Mouse (Mus musculus) neural tube, embryonic 12.5 days (tissue): ENCODE results near the gene Rapgef4. TPM values are rescaled to one million over a fixed set of nuclear protein-coding genes. Genes with fewer than 3 reads are reported as not detected.

Source experiments
- ATAC-seq: fragments of 200-750 bp; cut with Nextera tagmentation; 2 replicates; pipeline ENCODE4 v1.8.0; 2017; ENCODE audit warnings: low read depth, mild to moderate bottlenecking, moderate TSS enrichment, moderate library complexity; ENCODE audit not compliant: low FRiP score
- H3K27ac ChIP-seq: fragments of 300-500 bp; sonication (generic); 2 replicates; pipeline ENCODE4 v1.5.1; 2016
- H3K27me3 ChIP-seq: fragments of 300-500 bp; sonication (generic); replicated peaks from 2 replicates; pipeline ENCODE4 v1.6.1; 2016; ENCODE audit warnings: mild to moderate bottlenecking
- H3K36me3 ChIP-seq: fragments of 300-500 bp; sonication (generic); 2 replicates; pipeline ENCODE4 v1.6.1; 2016; ENCODE audit warnings: mild to moderate bottlenecking
- H3K4me1 ChIP-seq: fragments of 300-500 bp; sonication (generic); 2 replicates; pipeline ENCODE4 v1.6.1; 2016
- H3K4me2 ChIP-seq: fragments of 300-500 bp; sonication (generic); replicated peaks from 2 replicates; pipeline ENCODE4 v1.6.1; 2016; ENCODE audit warnings: mild to moderate bottlenecking
- H3K4me3 ChIP-seq: fragments of 300-500 bp; sonication (generic); 2 replicates; pipeline ENCODE4 v1.5.1; 2016
- H3K9ac ChIP-seq: fragments of 300-500 bp; sonication (generic); 2 replicates; pipeline ENCODE4 v1.6.1; 2016; ENCODE audit warnings: mild to moderate bottlenecking
- H3K9me3 ChIP-seq: fragments of 300-500 bp; sonication (generic); 2 replicates; pipeline ENCODE4 v1.6.1; 2016; ENCODE audit warnings: mild to moderate bottlenecking
- WGBS: fragments of 180-500 bp; shearing (Covaris S2); methylation state at CpG from one replicate; pipeline ENCODE4 v1.1.7; 2016; 5-methylcytosine and 5-hydroxymethylcytosine counted together
- polyA plus RNA-seq: library from polyadenylated mRNA; unstranded; fragments of >200 nt; fragmentation: Nextera tagmentation; extraction: Ambion mirVana; gene quantifications from 2 replicates; pipeline ENCODE4 v1.2.1, GENCODE M21; 2016

The Rapgef4 gene
- polyA plus RNA-seq, 1 experiment from 2014 or later, result 24.0 TPM

DNA sequence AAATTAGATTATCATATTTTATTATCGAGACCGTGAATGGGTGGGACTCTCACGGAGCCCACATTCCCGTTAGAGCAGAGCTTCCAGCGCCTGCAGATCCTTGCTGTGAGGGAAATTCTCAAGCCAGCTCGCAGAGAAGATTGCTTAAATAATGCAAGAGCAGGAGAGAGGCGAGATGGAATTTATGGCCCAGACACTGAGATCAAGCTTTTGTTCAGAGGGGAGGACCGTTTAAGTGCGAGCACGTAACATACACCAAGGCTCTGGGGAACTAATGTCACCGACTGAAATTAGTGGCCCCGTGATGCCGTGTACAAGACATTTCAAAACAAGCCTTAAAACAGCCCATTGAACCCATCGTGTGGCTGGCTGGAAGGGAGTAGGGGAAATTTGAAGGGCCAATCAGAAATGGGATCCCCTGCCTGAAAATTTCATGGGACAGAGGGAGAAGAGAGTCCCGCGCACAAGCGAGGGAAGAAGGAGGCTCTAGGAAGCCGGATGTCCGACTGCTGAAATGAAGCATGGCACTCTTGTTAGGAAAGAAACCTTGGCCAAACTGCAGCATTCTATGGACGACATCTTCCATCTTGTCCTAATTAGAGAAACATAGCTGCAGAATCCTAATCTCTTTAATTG is 112.5 kb downstream of the Rapgef4 start:
- Histone ChIP-seq H3K36me3 (no peaks in the 10 kb centered on the region), H3K9ac (peak overlapping the region; percentile 17; the same call in 1 of the 2 replicates), H3K27me3 (no peaks in the 10 kb centered on the region), H3K4me2 (peak overlapping the region; percentile 55), H3K9me3 (no peaks in the 10 kb centered on the region), H3K27ac (peak overlapping the region; percentile 42; the same call in 1 of the 2 replicates), H3K4me1 (peaks cover 32% of the 10 kb centered on the region), H3K4me3 (peak overlapping the region; percentile 5; the same call in 1 of the 2 replicates)
- ATAC-seq, result peak; percentile 79
- WGBS, result 20% methylated on average over 20 of the region's 20 CpGs

DNA sequence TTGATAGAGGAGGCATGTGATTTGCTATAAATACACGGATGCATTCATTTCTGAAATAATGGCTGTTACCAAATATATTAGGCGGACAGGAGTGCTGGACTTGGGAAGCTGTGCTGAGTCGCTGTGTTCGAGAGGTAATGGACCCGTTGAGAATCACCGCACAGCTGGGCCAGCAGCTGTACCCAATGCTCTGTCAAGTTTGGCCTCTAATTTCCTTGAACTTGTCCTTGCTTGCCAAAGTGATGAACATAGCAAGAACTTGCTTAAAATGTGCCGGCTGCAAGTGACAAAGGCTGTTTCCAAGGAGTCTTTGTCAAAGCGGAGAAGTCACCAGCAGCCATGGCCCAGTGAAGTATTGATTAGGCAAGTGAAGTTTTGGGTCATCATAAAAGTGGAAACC is 113.0 kb downstream of the Rapgef4 start:
- ATAC-seq, result no peak
- H3K4me2 ChIP-seq, result peak overlapping the region; percentile 55
- WGBS, result 70% methylated on average over 8 of the region's 8 CpGs
- H3K27me3 ChIP-seq, result no peaks in the 10 kb centered on the region
- H3K4me3 ChIP-seq, result no peak overlapping the region
- peak overlapping the region; percentile 42; the same call in 1 of the 2 replicates for H3K27ac ChIP-seq
- peaks cover 32% of the 10 kb centered on the region for H3K4me1 ChIP-seq
- no peaks in the 10 kb centered on the region for H3K36me3 ChIP-seq
- H3K9me3 ChIP-seq, result no peaks in the 10 kb centered on the region
- 0 out of 2 replicates have a peak overlapping the region, but pooled peaks have one; percentile 17 for H3K9ac ChIP-seq

DNA sequence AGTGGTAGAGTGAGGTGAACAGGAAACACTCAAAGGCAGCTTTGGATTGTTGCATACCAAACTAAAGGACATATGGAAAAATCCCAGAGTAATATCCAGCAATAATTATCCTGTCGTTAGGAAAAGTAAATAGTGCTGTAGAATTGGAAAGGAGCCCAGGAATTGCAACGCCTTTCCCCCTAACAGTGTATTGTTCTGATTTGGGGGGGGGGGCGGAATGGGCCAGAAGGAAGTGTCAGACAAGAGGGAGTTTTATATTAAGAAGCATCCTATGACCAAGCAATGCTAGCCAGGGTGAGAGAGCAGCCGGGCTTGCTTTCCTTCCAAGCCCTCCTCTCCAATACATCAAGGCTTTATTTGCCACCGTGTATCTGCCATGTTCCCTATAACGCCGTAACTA is 113.4 kb downstream of the Rapgef4 start:
- Histone ChIP-seq H3K4me2 (peak overlapping the region; percentile 55), H3K27ac (no peak overlapping the region), H3K9ac (no peak overlapping the region), H3K36me3 (no peaks in the 10 kb centered on the region), H3K4me1 (peaks cover 32% of the 10 kb centered on the region), H3K27me3 (no peaks in the 10 kb centered on the region), H3K4me3 (no peak overlapping the region), H3K9me3 (no peaks in the 10 kb centered on the region)
- WGBS, result 76% methylated on average over 7 of the region's 7 CpGs
- ATAC-seq, result no peak

DNA sequence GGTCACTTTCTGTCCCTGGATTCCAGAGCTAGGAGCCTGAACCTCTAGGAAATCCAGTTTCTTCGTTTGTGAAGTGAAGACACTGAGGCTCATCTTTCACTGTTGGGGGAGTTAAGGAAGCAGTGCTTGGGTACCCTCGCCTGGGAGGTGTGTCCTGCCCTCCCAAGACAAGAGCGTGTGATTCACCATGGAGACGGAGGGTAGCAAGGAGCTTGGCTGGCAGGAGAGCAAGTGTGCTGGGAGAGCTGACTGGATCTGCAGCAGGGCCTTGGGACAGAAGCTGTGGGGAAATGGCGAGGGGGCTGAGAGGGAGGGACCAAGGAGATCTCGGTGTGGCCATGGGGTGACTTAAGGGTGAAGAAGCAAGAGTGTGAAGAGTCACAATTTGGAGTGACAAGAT is 114.0 kb downstream of the Rapgef4 start:
- H3K4me2 ChIP-seq, result peak overlapping the region; percentile 55; the same call in 1 of the 2 replicates
- H3K36me3 ChIP-seq, result no peaks in the 10 kb centered on the region
- 58% methylated on average over 6 of the region's 6 CpGs for WGBS
- H3K9me3 ChIP-seq, result no peaks in the 10 kb centered on the region
- ATAC-seq, result no peak
- peaks cover 32% of the 10 kb centered on the region for H3K4me1 ChIP-seq
- no peak overlapping the region for H3K4me3 ChIP-seq
- H3K27ac ChIP-seq, result no peak overlapping the region
- no peak overlapping the region for H3K9ac ChIP-seq
- H3K27me3 ChIP-seq, result no peaks in the 10 kb centered on the region

DNA sequence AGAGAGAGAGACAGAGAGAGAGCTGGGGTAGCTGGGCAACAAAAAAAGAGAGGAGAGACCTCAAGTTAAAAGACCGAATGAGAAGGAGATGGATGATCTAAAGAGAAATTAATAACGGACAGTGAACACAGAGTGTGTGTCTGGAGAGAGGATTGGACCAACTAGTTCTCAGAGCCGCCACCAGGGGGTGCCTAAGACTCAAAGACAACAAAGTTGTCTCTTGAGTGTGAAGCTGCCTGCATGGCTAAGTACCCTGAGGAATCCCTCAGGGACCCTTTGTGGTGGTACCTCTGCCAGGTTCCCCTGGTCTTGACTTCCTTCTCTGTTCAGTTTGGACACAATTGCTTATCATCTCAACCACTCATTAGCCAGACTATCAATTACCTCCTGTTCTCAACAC is 115.3 kb downstream of the Rapgef4 start:
- Histone ChIP-seq H3K9ac (no peak overlapping the region), H3K27me3 (no peaks in the 10 kb centered on the region), H3K27ac (no peak overlapping the region), H3K36me3 (no peaks in the 10 kb centered on the region), H3K4me3 (no peak overlapping the region), H3K9me3 (no peaks in the 10 kb centered on the region), H3K4me1 (peaks cover 32% of the 10 kb centered on the region), H3K4me2 (no peak overlapping the region)
- no peak for ATAC-seq
- WGBS, result 25% methylated on average over 3 of the region's 3 CpGs

DNA sequence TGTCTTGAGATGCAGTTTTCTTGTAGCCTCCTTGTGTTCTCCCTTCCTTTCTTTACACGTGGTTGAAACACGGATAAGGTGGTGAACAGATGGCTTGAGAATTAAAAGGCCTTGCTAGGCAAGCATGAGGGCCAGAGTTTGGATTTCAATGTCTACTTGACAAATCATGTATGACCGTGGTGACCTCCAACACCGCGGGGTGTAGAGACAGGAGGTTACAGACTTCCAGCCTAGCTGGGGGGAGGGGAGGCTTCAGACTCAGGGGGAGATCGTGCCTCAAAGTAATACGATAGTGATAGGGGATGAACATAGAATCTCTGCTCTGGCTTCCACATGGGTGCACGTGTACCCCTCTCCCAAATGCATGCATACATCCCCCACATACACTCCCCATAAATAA is 117.3 kb downstream of the Rapgef4 start:
- Histone ChIP-seq H3K9me3 (no peaks in the 10 kb centered on the region), H3K4me1 (peaks cover 18% of the 10 kb centered on the region), H3K4me2 (no peak overlapping the region), H3K9ac (no peak overlapping the region), H3K27me3 (no peaks in the 10 kb centered on the region), H3K4me3 (no peak overlapping the region), H3K27ac (no peak overlapping the region), H3K36me3 (no peaks in the 10 kb centered on the region)
- ATAC-seq, result no peak
- WGBS, result 86% methylated on average over 8 of the region's 8 CpGs

DNA sequence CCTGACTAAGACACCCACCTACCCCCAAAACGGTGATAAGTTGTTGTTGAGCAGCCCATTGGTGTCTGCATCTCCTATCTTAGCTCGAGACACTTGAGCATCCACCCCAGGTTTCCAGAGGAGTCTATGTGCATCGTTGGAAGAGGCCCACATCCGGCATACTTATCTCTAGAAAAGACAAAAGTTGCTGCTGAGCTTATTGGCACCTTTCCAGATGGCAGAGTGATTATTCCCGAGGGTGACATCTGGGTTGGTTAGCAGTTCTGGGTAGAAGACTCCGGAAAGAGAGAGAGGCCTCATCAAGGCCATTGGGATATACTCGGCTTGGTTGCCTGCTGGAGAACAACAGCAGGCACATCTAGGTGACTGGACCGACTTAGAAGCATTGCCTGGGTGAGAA is 123.6 kb downstream of the Rapgef4 start:
- H3K9me3 ChIP-seq, result no peaks in the 10 kb centered on the region
- no peak overlapping the region for H3K9ac ChIP-seq
- 82% methylated on average over 8 of the region's 8 CpGs for WGBS
- H3K4me1 ChIP-seq, result peaks cover 8% of the 10 kb centered on the region; the same call in 1 of the 2 replicates
- H3K4me2 ChIP-seq, result no peak overlapping the region
- ATAC-seq, result no peak
- H3K36me3 ChIP-seq, result no peaks in the 10 kb centered on the region
- no peak overlapping the region for H3K27ac ChIP-seq
- no peak overlapping the region for H3K4me3 ChIP-seq
- H3K27me3 ChIP-seq, result no peaks in the 10 kb centered on the region

DNA sequence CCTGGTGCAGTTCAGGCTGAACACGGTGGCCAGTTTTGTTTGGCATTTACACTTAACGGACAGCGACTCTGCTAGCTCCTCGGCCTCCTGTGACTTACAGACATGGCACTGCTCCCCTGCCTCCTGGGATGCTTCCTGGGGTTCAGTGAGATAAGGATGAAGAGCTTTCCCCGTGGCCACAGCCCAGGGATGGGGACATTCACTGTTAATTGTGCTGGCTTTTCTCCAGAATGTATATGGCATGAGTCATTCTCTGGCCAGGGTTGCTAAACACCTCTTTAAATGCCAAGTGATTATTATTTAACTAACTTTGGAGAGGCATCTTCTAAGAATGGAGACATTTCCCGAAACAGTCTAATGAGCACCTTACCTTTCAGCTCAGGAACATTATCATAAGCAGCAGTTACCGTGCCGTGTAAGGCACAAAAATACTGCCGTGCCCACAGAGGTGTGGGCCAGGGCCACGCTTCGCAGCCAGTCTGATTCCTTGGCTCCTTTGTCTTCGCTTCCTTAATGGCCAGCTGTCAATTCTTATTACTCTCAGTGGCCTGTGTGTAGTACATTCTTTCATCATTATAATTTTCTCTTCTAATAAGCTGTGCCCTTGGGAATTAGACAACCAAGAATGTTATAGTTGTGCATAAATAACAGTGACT is 126.6 kb downstream of the Rapgef4 start:
- Histone ChIP-seq H3K4me2 (no peak overlapping the region), H3K36me3 (no peaks in the 10 kb centered on the region), H3K4me1 (peaks cover 8% of the 10 kb centered on the region; the same call in 1 of the 2 replicates), H3K9me3 (no peaks in the 10 kb centered on the region), H3K9ac (no peak overlapping the region), H3K4me3 (no peak overlapping the region), H3K27ac (no peak overlapping the region), H3K27me3 (no peaks in the 10 kb centered on the region)
- ATAC-seq, result no peak
- whole genome bisulfite sequencing, result 61% methylated on average over 12 of the region's 12 CpGs

DNA sequence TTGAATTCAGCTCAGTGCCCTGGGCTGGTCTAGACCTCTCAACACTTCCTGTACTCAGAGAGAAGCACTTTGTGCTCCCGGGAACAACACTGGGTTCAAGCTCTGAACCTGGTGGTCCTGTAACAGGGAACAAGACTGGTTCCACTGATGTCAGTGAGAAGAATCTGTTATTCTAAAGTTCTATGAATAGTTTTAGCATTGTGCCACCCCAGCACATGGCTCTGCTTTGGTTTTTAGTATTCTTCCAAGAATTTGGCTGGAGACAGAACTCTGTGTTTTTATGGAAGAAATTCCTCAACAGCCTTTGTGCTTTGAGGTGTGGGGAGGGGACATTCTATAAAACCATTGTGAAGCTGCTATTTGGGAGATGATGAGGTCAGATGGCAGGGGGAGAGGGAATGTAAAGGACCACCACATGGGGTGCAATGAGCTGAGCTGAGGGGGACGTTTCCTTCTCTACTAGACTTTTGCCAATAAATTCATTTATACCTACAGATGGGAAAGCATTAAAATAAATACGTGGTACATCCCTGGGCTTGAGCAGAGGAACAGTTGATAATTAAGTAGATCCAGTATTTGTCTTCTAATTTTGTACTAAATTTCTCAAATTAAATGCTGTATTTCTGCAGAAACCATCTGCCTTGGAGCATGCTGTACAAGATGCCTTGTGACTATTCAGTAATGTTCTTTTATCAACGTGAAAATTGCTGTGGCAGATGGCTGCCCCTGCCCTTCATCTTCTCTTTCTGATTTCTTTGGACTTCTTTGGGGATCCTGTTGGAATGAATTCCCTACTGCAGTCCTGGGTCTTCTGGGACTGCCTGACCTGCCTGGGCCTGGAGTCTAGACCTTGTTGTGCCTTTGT is 127.6 kb downstream of the Rapgef4 start:
- no peak overlapping the region for H3K27ac ChIP-seq
- H3K36me3 ChIP-seq, result no peaks in the 10 kb centered on the region
- 38% methylated on average over 4 of the region's 4 CpGs for WGBS
- no peaks in the 10 kb centered on the region for H3K9me3 ChIP-seq
- ATAC-seq, result no peak
- H3K4me2 ChIP-seq, result no peak overlapping the region
- no peak overlapping the region for H3K4me3 ChIP-seq
- peaks cover 8% of the 10 kb centered on the region; the same call in 1 of the 2 replicates for H3K4me1 ChIP-seq
- H3K9ac ChIP-seq, result no peak overlapping the region
- H3K27me3 ChIP-seq, result no peaks in the 10 kb centered on the region

DNA sequence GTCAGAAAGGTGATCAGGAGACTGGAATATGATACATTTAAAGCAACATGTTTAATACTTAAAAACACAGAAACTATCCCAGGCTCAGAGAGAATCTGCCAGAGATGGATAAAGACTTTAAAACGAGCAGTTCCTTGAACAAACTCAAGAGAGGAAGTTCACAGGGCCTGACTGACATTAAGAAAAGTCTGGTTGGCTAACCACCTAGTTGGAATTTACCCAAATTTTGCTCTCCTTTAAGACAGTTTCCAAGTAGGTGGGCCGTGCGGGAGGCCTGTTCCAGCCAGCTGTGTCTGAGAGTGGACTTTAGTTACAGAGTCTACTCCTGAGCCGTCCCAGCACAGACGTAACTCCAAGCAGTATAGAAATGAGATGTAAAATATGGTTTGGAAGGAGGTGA is 129.4 kb downstream of the Rapgef4 start:
- peaks cover 11% of the 10 kb centered on the region for H3K4me1 ChIP-seq
- H3K9ac ChIP-seq, result no peak overlapping the region
- no peak overlapping the region for H3K27ac ChIP-seq
- H3K4me2 ChIP-seq, result no peak overlapping the region
- ATAC-seq, result no peak
- no peaks in the 10 kb centered on the region for H3K9me3 ChIP-seq
- no peaks in the 10 kb centered on the region for H3K27me3 ChIP-seq
- H3K36me3 ChIP-seq, result no peaks in the 10 kb centered on the region
- no peak overlapping the region for H3K4me3 ChIP-seq
- 92% methylated on average over 5 of the region's 5 CpGs for WGBS

DNA sequence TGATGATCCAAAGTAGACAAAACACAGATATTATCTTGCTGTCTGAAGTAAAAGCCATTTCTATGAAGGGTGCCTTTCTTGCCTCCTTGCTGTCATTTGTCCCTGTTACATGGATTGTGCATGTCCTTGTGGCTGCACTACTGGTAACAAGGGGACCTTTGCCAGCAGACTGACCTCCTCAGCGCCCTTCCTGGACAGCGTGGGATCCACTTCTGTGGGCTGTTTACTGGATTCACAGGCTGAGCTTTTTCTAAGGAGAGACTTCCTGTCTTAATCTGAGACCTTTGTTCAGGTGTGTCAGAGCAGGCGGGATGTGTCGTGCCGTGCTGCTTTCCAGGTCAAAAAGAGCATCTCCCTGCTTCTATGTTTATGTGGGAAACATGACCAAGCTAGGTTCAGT is 132.7 kb downstream of the Rapgef4 start:
- Histone ChIP-seq H3K36me3 (no peaks in the 10 kb centered on the region), H3K9ac (no peak overlapping the region), H3K4me2 (no peak overlapping the region), H3K9me3 (no peaks in the 10 kb centered on the region), H3K4me3 (no peak overlapping the region), H3K27me3 (no peaks in the 10 kb centered on the region), H3K4me1 (peaks cover 10% of the 10 kb centered on the region; the same call in 1 of the 2 replicates), H3K27ac (no peak overlapping the region)
- WGBS, result 82% methylated on average over 5 of the region's 5 CpGs
- ATAC-seq, result no peak

DNA sequence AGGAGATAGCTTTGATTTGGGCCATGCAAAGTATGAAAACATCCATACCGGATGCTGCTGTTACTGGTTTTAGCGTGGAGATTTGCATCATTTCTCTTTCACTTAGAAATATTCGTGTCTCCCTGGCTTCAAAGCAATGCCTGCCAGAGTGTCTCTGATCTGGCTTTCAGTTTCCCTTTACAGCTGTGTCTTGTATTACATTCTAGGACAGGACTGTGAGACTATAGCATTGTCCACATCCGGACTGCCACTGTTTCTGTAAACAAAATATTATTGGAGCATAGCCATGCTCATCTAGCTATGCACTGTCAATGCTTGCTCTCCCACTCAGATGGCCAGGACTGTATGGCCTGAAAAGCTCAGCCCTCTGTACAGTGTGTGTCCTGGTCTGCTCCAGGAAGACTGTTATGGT is 133.1 kb downstream of the Rapgef4 start:
- H3K9me3 ChIP-seq, result no peaks in the 10 kb centered on the region
- H3K27me3 ChIP-seq, result no peaks in the 10 kb centered on the region
- no peak overlapping the region for H3K27ac ChIP-seq
- H3K9ac ChIP-seq, result no peak overlapping the region
- no peak overlapping the region for H3K4me3 ChIP-seq
- WGBS, result 85% methylated on average over 4 of the region's 4 CpGs
- peaks cover 10% of the 10 kb centered on the region; the same call in 1 of the 2 replicates for H3K4me1 ChIP-seq
- H3K4me2 ChIP-seq, result no peak overlapping the region
- no peaks in the 10 kb centered on the region for H3K36me3 ChIP-seq
- no peak for ATAC-seq
